Mouse (Mus musculus) liver, postnatal 0 days (tissue): Measurements from ENCODE around the gene Tes3-ps.

ENCODE experiments used
- CTCF ChIP-seq: sonication (generic); IDR thresholded peaks from 2 replicates; pipeline ENCODE4 v1.5.1; 2016; ENCODE audit warnings: antibody characterized with exemption, low read depth
- EP300 ChIP-seq: IDR thresholded peaks from 2 replicates; pipeline ENCODE4 v1.6.1; 2016; ENCODE audit warnings: antibody characterized with exemption, low read depth, mild to moderate bottlenecking

- TF ChIP-seq CTCF (peak; percentile 98), EP300 (no peak)
Measured at GRCm38 (mm10) chr13:49449318-49449749, 43.8 kb upstream of the Tes3-ps start.
